Mouse (Mus musculus) 3T3-L1 (cell line): Measurements from ENCODE around the gene Hmgb1.

Source experiments
- DNase-seq: peaks from one replicate; pipeline ENCODE4 v3.0.0-alpha.2; 2015; ENCODE audit warnings: low read depth, low spot score

The Hmgb1 gene

GRCm38 (mm10) chr5:149184104-149184843, at the start of gene Hmgb1, which contains the start of gene Uspl1:
Gene Hmgb1, minus strand, starts transcription at chr5:149184489.
Gene Uspl1, plus strand, starts transcription at chr5:149184350.
- peak; percentile 99 for DNase-seq

GRCm38 (mm10) chr5:149229619-149230339, 45.5 kb upstream of the Hmgb1 start:
- peak; percentile 36 for DNase-seq

GRCm38 (mm10) chr5:149228700-149229618, 44.7 kb upstream of the Hmgb1 start:
- DNase-seq = peak; percentile 98

DNA sequence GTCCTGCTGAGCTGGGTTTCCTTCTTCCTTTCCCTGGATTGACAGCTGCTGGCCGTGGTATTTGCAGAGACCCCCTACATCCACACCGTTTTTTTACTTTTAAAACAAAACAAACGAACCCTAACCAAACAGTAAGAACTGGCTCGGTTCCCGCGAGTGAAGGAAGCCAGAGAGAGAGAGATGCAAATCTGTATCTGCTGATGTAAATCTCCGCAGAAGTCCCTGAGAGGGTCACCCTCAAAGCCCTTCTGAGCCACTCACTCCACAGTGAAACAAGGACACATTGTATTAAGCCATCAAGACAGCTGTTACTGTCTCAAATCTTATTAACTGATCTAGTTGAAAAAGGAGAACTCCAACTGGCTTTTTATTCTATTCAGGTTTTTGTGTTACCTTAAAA, 40.4 kb upstream of the Hmgb1 start:
- no peak for DNase-seq

- DNase-seq = no peak
These were observed 37.1 kb upstream of the Hmgb1 start for GRCm38 (mm10) chr5:149221355-149221754.

DNA sequence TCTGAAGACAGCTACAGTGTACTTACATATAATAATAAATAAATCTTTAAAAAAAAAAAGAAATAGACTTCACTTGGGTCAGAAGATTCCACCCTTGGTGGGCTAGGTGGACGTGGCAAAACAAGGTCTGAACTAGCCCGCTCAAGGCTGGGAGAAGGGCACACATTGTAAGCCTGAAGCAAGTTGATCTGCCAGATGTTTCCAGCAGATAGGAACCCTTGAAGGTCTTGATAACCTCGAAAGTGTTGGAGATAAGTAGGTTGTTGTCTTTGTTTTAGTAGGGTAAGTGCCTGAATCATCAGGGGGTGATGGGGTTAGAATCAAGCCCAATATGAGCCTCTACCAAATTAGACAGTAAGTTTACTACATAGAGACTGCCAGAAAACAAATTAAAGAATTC, 35.2 kb upstream of the Hmgb1 start:
- DNase-seq = no peak

DNA sequence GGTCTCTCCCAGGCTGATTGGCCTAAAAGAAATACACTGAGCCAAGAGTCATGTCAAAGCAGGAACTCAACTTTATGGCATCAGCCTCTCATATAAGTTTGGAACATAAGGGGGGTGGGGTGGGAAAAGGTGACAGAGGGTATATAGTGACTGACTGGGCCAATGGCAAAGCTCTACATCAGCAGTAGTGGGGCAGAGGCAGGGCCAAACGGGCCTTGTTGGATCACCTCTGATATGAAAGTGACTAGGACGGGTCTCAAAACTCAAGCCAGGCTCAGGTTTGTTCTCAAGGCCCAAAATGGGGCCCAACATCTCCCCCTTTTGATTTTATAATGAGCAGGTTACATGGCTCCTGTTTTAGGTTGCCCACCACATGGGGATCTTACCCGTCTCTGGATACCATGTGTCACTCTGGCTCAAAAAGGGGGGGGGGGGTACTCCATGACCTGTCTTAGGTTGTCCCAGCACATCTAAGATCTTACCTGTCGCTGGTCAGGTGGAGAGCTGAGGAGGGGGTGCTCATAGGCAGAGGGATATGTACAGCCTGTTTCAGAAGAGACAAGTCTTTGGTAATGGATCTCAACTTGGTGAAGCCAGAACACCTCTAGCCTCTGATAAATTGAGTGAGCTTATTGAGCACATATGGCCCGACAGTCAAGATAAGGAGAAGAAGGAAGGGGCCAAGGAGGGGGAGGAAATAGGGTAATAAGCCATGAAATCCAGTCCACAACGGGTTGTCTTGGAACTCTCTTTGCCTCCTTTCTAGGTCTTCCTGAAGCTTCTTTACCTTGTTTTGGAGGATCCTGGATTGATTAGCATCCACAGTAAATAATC, 33.5 kb upstream of the Hmgb1 start:
- DNase-seq = no peak

DNA sequence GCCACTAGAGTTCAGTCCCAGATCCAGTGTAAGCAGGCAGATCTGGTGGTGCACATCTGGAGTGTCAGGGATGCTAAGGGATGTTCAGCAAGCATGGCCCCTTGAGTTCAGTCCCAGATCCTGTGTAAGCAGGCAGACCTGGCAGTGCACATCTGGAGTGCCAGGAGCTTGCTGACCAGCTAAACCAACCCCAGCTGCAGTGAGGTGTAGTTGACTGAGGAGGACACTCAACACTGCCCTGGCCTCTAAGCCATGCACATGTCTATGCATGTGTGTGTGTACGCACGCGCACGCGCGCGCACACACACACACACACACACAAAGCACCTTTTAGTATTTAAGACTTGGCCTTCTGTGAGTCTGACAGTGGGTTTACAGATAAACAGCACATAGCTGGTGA, 31.3 kb upstream of the Hmgb1 start:
- DNase-seq = no peak

GRCm38 (mm10) chr5:149212806-149213205, 28.5 kb upstream of the Hmgb1 start:
- DNase-seq = no peak

DNA sequence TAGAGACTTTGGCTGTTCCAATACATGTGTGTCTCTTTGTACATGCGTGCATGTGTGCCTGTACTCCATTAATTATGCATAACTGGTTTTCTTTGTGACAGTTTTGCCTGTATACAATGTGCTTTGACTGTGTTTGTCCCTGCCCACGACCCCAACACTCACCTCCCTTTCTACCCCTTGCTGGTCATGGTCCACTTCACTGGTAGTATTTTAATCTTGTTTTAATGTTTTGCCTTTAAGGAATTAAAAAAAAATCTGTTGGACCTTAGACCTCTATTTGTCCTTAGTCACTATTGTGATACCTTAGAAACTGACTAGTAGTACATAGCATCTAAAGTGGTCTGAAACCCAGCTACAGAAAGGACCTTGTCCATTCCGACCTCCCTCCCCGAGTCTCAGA, 26.8 kb upstream of the Hmgb1 start:
- DNase-seq = no peak

DNA sequence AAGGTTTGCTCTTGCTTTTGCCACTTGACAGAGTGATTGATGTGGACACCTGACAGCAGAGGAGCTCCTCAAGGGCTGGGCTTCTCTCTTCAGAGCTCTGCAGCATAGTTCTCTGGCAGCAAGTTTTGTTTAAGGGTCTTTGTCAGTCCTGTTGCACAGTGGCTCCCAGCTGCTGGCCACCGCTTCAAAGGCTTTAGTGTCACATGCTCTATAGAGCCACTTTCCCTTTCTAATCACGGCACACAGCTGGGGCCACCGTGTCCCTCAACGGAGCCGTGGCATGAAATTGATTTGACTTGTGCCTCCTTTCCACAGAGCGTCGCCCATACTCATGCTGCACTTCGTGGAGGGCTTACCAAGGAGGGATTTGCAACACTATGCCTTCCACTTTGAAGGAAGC, 25.0 kb upstream of the Hmgb1 start:
- no peak for DNase-seq

DNA sequence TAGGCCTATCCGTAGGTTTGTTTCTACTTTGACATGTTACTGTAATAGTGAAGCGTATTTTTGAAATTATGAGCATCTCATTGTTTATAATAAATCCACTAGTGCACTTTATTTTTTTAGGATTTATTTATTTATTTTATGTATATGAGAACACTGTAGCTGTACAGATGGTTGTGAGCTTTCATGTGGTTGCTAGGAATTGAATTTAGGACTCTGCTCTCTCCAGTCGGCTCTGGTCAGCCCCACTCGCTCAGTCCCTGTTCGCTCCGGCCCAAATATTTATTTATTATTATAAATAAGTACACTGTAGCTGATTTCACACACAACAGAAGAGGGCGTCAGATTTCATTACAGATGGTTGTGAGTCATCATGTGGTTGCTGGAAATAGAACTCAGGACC, 24.5 kb upstream of the Hmgb1 start:
- DNase-seq = no peak

DNA sequence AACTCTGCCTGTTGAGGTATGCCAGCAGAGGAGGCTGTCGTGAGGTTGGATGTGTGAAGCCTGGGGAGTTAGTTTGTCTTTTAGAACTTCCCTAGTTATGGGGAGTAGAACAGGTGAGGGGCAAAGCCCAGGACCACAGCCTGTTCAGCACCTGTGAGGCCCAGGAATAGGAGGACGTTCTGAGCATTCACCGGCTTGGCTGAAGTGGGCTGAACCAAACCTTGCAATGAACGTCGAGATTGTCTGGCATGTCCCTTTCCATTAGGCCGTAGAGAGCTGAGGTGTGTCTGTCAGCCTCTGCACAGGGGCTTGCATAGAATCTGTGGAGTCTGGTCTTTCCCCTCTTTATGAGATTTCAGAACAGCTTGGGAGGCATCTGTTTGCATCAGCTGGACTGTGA, 23.4 kb upstream of the Hmgb1 start:
- no peak for DNase-seq

DNA sequence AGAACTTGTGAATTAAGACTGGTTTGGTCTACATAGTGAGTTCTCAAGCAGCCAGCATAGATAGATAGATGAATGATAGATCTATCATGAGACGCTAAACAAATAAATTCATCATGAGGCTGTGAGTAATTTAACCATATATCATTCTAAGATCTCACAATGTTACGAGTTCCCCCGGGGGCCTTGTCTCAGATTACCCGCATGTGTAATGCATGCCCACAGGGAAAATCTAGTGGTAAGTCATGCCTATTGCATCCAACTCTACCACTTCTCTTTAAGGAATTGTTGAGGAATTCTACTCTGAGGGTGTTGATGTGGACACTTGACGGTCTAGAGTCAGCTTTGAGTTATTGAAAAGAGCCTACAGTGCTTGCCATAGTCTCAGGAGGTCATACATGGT, 22.0 kb upstream of the Hmgb1 start:
- DNase-seq = peak; percentile 94

DNA sequence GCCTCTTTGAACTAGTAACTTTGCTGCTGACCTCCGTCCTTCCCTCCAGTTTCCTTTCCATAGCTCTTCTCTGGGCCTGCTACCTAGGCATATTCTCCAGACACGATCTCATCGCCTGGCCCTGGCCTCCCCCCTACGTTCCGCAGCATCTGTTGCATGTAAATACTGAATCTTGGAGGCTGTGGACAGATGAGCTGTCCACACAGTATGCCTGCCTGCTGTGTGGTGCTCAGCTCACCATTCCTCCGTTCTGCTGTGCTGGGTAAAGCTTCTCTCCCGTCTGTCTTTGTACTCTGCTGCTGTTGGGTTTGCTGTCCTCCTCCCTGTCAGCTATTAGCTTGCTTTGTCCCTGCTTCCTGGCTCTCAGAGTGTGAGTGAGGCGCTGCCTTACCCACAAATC, 21.0 kb upstream of the Hmgb1 start:
- DNase-seq = peak; percentile 33

DNA sequence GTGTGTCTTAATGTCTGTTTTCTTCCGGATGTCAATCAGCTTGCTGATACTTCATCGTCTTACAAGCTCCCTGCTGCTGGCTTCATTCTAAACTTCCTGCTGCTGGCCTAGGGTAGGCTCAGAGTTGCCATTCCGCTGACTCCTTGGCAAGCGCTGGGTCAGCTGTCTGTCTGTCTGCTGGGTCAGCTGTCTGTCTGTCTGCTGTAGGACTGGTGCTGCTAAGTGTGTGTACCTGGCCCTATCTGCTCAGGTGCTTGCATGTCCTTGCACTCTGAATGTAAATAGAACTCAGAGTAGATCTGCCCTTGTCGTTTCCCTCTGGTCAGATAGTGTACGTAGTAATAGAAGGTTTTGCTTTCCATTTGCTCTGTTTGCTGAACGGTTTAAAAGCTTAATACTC, 20.5 kb upstream of the Hmgb1 start:
- no peak for DNase-seq

DNA sequence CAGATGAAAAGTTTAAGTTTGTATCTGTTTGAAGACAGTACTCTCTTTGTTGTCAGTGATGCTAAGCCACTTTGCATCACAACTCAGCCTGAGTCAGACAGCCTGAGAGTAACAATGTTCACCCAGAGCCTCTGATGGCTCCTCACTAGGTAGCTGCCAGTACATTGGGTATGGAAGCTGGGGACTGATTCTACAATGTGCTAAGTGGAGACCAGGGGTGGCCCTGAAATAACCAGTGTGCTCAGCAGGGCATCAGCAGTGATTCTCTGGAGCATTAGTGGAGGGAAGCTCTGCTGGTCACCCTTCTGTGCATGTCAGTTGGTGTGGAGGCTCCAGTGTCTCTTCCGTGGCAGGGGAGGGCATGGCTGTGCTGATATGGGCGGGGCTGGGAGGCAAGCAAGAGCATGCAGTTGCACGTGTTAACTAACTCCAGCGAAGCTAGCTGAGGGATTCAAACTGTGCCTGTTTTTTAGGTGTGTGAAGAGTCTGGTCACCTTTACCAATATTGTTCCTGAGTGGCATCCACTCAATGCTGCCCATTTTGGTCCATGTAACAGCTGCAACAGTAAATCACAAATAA, 19.6 kb upstream of the Hmgb1 start:
- DNase-seq = peak; percentile 25

DNA sequence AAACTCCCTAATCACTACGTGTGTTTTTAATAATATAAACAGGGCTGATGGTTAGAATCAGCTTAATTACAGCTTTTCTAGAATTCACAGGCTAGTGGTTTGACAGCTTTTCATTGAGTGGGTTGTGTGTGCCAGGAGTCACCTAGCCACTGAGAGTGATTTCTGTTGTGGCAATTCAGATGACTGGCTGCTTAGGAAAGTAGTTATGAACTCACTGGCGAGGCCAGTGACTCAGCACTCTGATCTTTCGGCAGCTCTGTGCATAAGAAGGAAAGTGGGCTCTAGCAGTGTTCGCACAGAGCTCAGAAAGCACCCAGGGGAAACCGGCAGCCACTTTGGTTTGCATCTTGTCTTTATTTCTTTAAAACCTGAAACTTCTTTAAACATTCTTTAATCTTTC, 18.7 kb upstream of the Hmgb1 start:
- peak; percentile 82 for DNase-seq

GRCm38 (mm10) chr5:149198782-149199181, 14.5 kb upstream of the Hmgb1 start:
- DNase-seq = no peak

DNA sequence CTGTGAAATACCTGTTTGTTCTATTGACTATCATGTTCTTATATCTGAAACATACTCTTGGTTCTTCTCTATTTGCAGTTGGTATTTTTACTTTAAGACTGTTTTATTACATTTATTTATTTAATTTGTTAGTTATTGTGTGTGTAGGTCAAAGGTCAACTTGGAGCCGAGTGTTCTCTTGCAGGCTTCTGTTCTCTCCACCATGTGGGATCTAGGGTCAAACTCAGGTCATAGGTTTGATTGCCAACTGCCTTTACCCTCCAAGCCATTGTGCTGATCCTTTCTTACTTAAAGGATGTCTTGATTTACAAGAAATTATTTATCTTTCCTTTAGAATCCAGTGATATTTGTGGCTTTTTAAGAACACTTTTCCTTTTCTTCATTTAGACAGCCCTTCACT, 12.3 kb upstream of the Hmgb1 start:
- DNase-seq = no peak

DNA sequence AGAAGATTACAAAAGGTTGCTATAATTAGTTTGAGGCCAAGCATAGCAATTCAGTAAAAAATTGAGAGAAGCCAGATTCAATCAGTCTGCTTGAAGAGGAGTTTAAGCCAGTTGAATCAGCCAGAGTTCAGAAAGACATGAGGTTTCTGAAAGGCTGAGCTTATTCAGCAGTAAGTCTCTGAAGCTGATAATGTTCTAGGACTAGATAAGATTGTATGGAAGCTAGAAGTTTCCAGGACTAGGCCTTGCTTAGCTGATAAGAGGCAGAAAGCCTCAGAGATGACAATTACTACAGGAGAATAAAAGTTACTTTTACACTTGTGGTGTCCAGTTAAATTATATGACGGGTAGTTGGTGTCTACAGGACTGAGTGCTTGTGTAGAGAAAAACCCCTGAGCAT, 5.9 kb upstream of the Hmgb1 start:
- DNase-seq = no peak
